Mouse (Mus musculus): Measurements from ENCODE around the gene Vti1a. TPM values are rescaled to one million over a fixed set of nuclear protein-coding genes. Genes with fewer than 3 reads are reported as not detected.

Gene Vti1a
- polyA plus RNA-seq, 1 experiment, result 22.6 TPM

DNA sequence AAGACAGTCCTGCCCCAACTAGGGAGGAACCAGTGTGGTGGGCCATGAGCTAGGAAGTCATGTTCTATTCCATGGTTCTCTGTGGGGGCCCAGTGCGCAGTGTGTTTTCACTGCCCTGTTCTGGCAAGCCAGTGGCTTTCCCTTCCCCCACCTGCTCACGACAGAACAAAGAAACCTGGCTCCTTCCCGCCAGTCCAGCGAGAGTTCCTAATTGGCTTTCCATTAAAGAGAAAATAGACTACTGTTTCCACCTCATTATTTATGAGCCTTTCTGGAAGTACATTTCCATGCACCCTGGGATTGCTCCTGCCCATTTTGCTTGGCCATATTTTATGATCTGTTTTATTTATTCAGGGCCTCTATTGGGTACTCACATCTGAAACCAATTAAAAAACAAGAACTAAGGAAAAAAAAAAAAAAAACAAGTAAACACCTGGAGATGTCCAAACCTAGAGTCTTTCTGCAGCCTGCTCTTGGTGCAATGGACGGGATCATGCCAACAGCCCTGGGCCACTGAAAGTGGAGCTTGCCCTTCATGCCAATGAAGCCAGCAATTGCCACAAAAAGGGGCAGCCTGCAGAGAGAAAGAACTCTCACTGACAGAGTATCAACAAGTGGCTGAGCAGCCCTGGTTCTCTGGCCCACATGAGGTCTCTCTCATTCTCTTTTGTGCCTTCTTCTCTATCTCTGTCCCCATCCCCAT, 346.6 kb downstream of the Vti1a start:
- Histone ChIP-seq H3K4me3 (ENCODE audit: insufficient read depth, low read length) (no peak overlapping the region), H3K4me1 (ENCODE audit: control insufficient read depth, insufficient read depth, low read length) (no peaks in the 10 kb centered on the region), H3K27ac (ENCODE audit: insufficient read depth, low read length) (no peak overlapping the region)
- no peak for TF ChIP-seq POLR2A (IDR thresholded peaks at IDR 0.05; ENCODE audit: low read depth, low read length)
- TF ChIP-seq CTCF (IDR thresholded peaks at IDR 0.05; ENCODE audit: borderline replicate concordance, insufficient read depth, low read length), result no peak

GRCm38 (mm10) chr19:55667787-55668186, 351.7 kb downstream of the Vti1a start:
- no peaks in the 10 kb centered on the region for H3K4me1 ChIP-seq (ENCODE audit: control insufficient read depth, insufficient read depth, low read length)
- H3K27ac ChIP-seq (ENCODE audit: insufficient read depth, low read length), result no peak overlapping the region
- H3K4me3 ChIP-seq (ENCODE audit: insufficient read depth, low read length), result no peak overlapping the region
- TF ChIP-seq POLR2A (IDR thresholded peaks at IDR 0.05; ENCODE audit: low read depth, low read length) (no peak), CTCF (IDR thresholded peaks at IDR 0.05; ENCODE audit: borderline replicate concordance, insufficient read depth, low read length) (no peak)

DNA sequence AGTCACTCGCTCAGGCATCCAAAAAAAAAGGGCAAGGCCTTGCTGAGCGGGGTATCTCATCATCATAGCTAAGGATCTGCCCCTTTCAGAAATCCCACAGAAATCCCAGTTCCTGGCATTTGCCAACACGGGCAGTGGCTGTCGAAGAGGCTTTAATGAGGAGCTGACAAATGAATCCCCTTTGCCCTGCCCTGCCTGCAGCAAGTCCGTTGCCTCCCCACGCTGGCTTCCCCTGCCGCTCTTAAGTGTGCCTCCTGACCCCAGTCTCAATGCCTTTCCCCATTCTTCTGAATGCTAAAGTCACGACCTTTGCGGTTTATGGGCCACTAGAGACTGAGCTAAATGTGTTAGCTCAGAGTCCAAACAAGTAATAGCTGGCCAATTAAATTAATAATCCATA, 352.8 kb downstream of the Vti1a start:
- Histone ChIP-seq H3K4me3 (ENCODE audit: insufficient read depth, low read length) (no peak overlapping the region), H3K4me1 (ENCODE audit: control insufficient read depth, insufficient read depth, low read length) (no peaks in the 10 kb centered on the region), H3K27ac (ENCODE audit: insufficient read depth, low read length) (no peak overlapping the region)
- TF ChIP-seq POLR2A (IDR thresholded peaks at IDR 0.05; ENCODE audit: low read depth, low read length) (no peak), CTCF (IDR thresholded peaks at IDR 0.05; ENCODE audit: borderline replicate concordance, insufficient read depth, low read length) (no peak)

Other genes starting within 250 kb of the Vti1a start
- gene Gpam, start 189.1 kb upstream of the Vti1a start, polyA plus RNA-seq (2011; ENCODE audit: insufficient read length, low read depth, missing spikeins), result 12.1 and 13.7 TPM in 2 replicates
- not detected in 2 replicates for gene Tectb, start 135.6 kb upstream of the Vti1a start, polyA plus RNA-seq (2011; ENCODE audit: insufficient read length, low read depth, missing spikeins)
- not detected in 2 replicates for gene Gucy2g, start 75.1 kb upstream of the Vti1a start, polyA plus RNA-seq (2011; ENCODE audit: insufficient read length, low read depth, missing spikeins)
- gene Acsl5, start 64.4 kb upstream of the Vti1a start, polyA plus RNA-seq (2011; ENCODE audit: insufficient read length, low read depth, missing spikeins), result 46.9 and 61.0 TPM in 2 replicates
- gene Zdhhc6, start 263 bp upstream of the Vti1a start, polyA plus RNA-seq (2011; ENCODE audit: insufficient read length, low read depth, missing spikeins), result 44.4 and 52.8 TPM in 2 replicates